Mouse (Mus musculus) ES-Bruce4 (cell line): ENCODE measurements around the gene Hexim1. TPM values are rescaled to one million over a fixed set of nuclear protein-coding genes. Genes with fewer than 3 reads are reported as not detected.

Source experiments
- H3K27ac ChIP-seq: 2 replicates; pipeline ENCODE4 v1.5.1; 2012; ENCODE audit warnings: low read length, inconsistent platforms; ENCODE audit not compliant: insufficient read depth
- H3K27me3 ChIP-seq: 2 replicates; pipeline ENCODE4 v1.6.1; 2012; ENCODE audit warnings: mild to moderate bottlenecking, low read length, inconsistent platforms; ENCODE audit not compliant: control insufficient read depth, poor library complexity, insufficient read depth, severe bottlenecking
- H3K36me3 ChIP-seq: 2 replicates; pipeline ENCODE4 v1.6.1; 2012; ENCODE audit warnings: inconsistent platforms, mild to moderate bottlenecking, low read length, moderate library complexity; ENCODE audit not compliant: control insufficient read depth, poor library complexity, insufficient read depth, severe bottlenecking
- H3K4me1 ChIP-seq: one replicate; pipeline ENCODE4 v1.8.1; 2011; ENCODE audit warnings: low read length; ENCODE audit not compliant: control insufficient read depth, insufficient read depth
- H3K4me3 ChIP-seq: 2 replicates; pipeline ENCODE4 v1.5.1; 2011; ENCODE audit warnings: low read depth, mild to moderate bottlenecking, low read length
- H3K9ac ChIP-seq: 2 replicates; pipeline ENCODE4 v1.6.1; 2012; ENCODE audit warnings: low read depth, mild to moderate bottlenecking, inconsistent platforms; ENCODE audit not compliant: poor library complexity, severe bottlenecking
- H3K9me3 ChIP-seq: replicated peaks from 2 replicates; pipeline ENCODE4 v1.6.1; 2012; ENCODE audit warnings: mild to moderate bottlenecking, low read length, inconsistent platforms; ENCODE audit not compliant: control insufficient read depth, poor library complexity, insufficient read depth, severe bottlenecking
- CTCF ChIP-seq: IDR thresholded peaks from one replicate; pipeline ENCODE4 v1.8.1; 2011; ENCODE audit warnings: low read depth, low read length
- EP300 ChIP-seq: IDR thresholded peaks from 2 replicates; pipeline ENCODE4 v1.6.1; 2011; ENCODE audit warnings: low read depth, low read length; ENCODE audit not compliant: insufficient read depth
- POLR2A ChIP-seq: IDR thresholded peaks from one replicate; pipeline ENCODE4 v1.8.1; 2011; ENCODE audit warnings: low read length; ENCODE audit not compliant: insufficient read depth
- polyA plus RNA-seq: library from polyadenylated mRNA; stranded (reverse); fragments of >200 nt; gene quantifications from 2 replicates; pipeline ENCODE4 v1.2.4, GENCODE M21; 2011; ENCODE audit warnings: low read depth; ENCODE audit not compliant: missing spikeins, insufficient read depth, insufficient read length

Hexim1 gene
- polyA plus RNA-seq, 1 experiment: 17.2 TPM

- H3K36me3 ChIP-seq: no peaks in the 10 kb centered on the region
- H3K9me3 ChIP-seq: no peaks in the 10 kb centered on the region
- no peak overlapping the region for H3K4me3 ChIP-seq
- H3K27me3 ChIP-seq: no peaks in the 10 kb centered on the region
- no peak overlapping the region for H3K9ac ChIP-seq
- no peak overlapping the region for H3K27ac ChIP-seq
- no peaks in the 10 kb centered on the region for H3K4me1 ChIP-seq
- TF ChIP-seq CTCF: no peak
- no peak for TF ChIP-seq EP300
- TF ChIP-seq POLR2A: no peak
Measured at GRCm38 (mm10) chr11:103149771-103150170, 33.7 kb downstream of the Hexim1 start.

- Histone ChIP-seq H3K4me1 (no peaks in the 10 kb centered on the region), H3K27me3 (no peaks in the 10 kb centered on the region), H3K4me3 (peak overlapping the region; percentile 54), H3K9me3 (no peaks in the 10 kb centered on the region), H3K9ac (peak overlapping the region; percentile 48), H3K27ac (no peak overlapping the region), H3K36me3 (no peaks in the 10 kb centered on the region)
- no peak for TF ChIP-seq POLR2A
- peak; percentile 62; the same call in 1 of the 2 replicates for TF ChIP-seq EP300
- TF ChIP-seq CTCF: peak; percentile 85
Measured at GRCm38 (mm10) chr11:103158621-103159478, 42.8 kb downstream of the Hexim1 start.

- Histone ChIP-seq H3K36me3 (no peaks in the 10 kb centered on the region), H3K9ac (peak overlapping the region; percentile 47), H3K27ac (peak overlapping the region; percentile 60), H3K27me3 (no peaks in the 10 kb centered on the region), H3K4me1 (no peaks in the 10 kb centered on the region), H3K9me3 (no peaks in the 10 kb centered on the region), H3K4me3 (peak overlapping the region; percentile 43)
- TF ChIP-seq POLR2A (no peak), CTCF (no peak), EP300 (no peak)
Measured at GRCm38 (mm10) chr11:103160738-103161137, 44.7 kb downstream of the Hexim1 start.

- Histone ChIP-seq H3K27ac (peak overlapping the region; percentile 10), H3K36me3 (no peaks in the 10 kb centered on the region), H3K4me3 (no peak overlapping the region), H3K9me3 (no peaks in the 10 kb centered on the region), H3K27me3 (no peaks in the 10 kb centered on the region), H3K4me1 (no peaks in the 10 kb centered on the region), H3K9ac (peak overlapping the region; percentile 47)
- TF ChIP-seq CTCF (peak; percentile 55), EP300 (no peak), POLR2A (no peak)
Measured at GRCm38 (mm10) chr11:103161449-103161848, 45.4 kb downstream of the Hexim1 start.

GRCm38 (mm10) chr11:103162132-103162531, 46.1 kb downstream of the Hexim1 start:
- Histone ChIP-seq H3K4me1 (no peaks in the 10 kb centered on the region), H3K9ac (no peak overlapping the region), H3K4me3 (no peak overlapping the region), H3K27ac (no peak overlapping the region), H3K9me3 (no peaks in the 10 kb centered on the region), H3K27me3 (no peaks in the 10 kb centered on the region), H3K36me3 (no peaks in the 10 kb centered on the region)
- no peak for TF ChIP-seq EP300
- TF ChIP-seq CTCF: peak; percentile 49

GRCm38 (mm10) chr11:103164391-103164790, 48.4 kb downstream of the Hexim1 start:
- Histone ChIP-seq H3K36me3 (no peaks in the 10 kb centered on the region), H3K9me3 (no peaks in the 10 kb centered on the region), H3K9ac (no peak overlapping the region), H3K27ac (0 out of 2 replicates have a peak overlapping the region, but pooled peaks have one; percentile 13), H3K27me3 (no peaks in the 10 kb centered on the region), H3K4me1 (no peaks in the 10 kb centered on the region), H3K4me3 (no peak overlapping the region)
- TF ChIP-seq CTCF: no peak
- no peak for TF ChIP-seq POLR2A
- no peak for TF ChIP-seq EP300
